Mouse (Mus musculus) kidney, embryonic 15.5 days (tissue): ENCODE measurements around the gene Sap30l. TPM values are rescaled to one million over a fixed set of nuclear protein-coding genes. Genes with fewer than 3 reads are reported as not detected.
"Not testable (repeated sequence)": the region's sequence is repeated elsewhere in the genome, so short reads cannot be mapped to it uniquely, and the experiment has no call there.

ENCODE experiments used
- ATAC-seq: fragments of 200-750 bp; cut with Nextera tagmentation; replicated peaks from 2 replicates; pipeline ENCODE4 v1.8.0; 2017; ENCODE audit warnings: moderate TSS enrichment; ENCODE audit not compliant: low FRiP score
- H3K27ac ChIP-seq: fragments of 300-500 bp; sonication (generic); 2 replicates; pipeline ENCODE4 v1.5.1; 2015; ENCODE audit warnings: mild to moderate bottlenecking, inconsistent platforms
- H3K27me3 ChIP-seq: fragments of 300-500 bp; sonication (generic); 2 replicates; pipeline ENCODE4 v1.6.1; 2015; ENCODE audit warnings: inconsistent platforms
- H3K36me3 ChIP-seq: fragments of 300-500 bp; sonication (generic); 2 replicates; pipeline ENCODE4 v1.6.1; 2015; ENCODE audit warnings: inconsistent platforms
- H3K4me1 ChIP-seq: fragments of 300-500 bp; sonication (generic); 2 replicates; pipeline ENCODE4 v1.6.1; 2015; ENCODE audit warnings: inconsistent platforms
- H3K4me2 ChIP-seq: fragments of 300-500 bp; sonication (generic); 2 replicates; pipeline ENCODE4 v1.6.1; 2015; ENCODE audit warnings: moderate library complexity, mild to moderate bottlenecking, inconsistent platforms
- H3K4me3 ChIP-seq: fragments of 300-500 bp; sonication (generic); replicated peaks from 2 replicates; pipeline ENCODE4 v1.5.1; 2015; ENCODE audit warnings: mild to moderate bottlenecking, inconsistent platforms
- H3K9ac ChIP-seq: fragments of 300-500 bp; sonication (generic); 2 replicates; pipeline ENCODE4 v1.6.1; 2015; ENCODE audit warnings: mild to moderate bottlenecking, inconsistent platforms
- H3K9me3 ChIP-seq: fragments of 300-500 bp; sonication (generic); replicated peaks from 2 replicates; pipeline ENCODE4 v1.6.1; 2016; ENCODE audit warnings: inconsistent platforms
- WGBS: fragments of 180-500 bp; shearing (Covaris S2); methylation state at CpG from one replicate; pipeline ENCODE4 v1.1.7; 2015; ENCODE audit warnings: mixed read lengths; 5-methylcytosine and 5-hydroxymethylcytosine counted together
- polyA plus RNA-seq: library from polyadenylated mRNA; unstranded; fragments of >200 nt; fragmentation: Nextera tagmentation; extraction: Ambion mirVana; gene quantifications from 2 replicates; pipeline ENCODE4 v1.2.1, GENCODE M21; 2015

The Sap30l gene
- polyA plus RNA-seq, 1 experiment from 2014 or later: 10.1 TPM

DNA sequence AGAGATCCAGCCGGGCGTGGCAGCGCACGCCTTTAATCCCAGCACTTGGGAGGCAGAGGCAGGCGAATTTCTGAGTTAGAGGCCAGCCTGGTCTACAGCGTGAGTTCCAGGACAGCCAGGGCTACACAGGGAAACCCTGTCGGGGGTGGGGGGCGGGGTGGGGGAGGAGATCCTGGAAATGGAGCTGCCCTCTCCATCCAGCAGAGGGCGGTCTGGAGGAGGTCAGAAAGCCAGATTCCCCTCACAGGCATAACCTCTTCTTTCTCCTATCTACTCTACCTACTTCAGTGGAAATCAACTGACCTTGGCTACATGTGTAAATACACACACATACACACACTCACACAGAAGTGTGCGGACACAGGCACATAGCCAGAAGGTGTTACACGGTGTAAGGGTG is 23.8 kb downstream of the Sap30l start:
- not testable (repeated sequence) for H3K9ac ChIP-seq, H3K4me2 ChIP-seq, H3K4me3 ChIP-seq, H3K36me3 ChIP-seq, H3K27ac ChIP-seq, ATAC-seq, H3K9me3 ChIP-seq
- Histone ChIP-seq H3K4me1 (peaks cover 19% of the 10 kb centered on the region), H3K27me3 (peaks cover 70% of the 10 kb centered on the region)
- WGBS: 62% methylated on average over 11 of the region's 11 CpGs

DNA sequence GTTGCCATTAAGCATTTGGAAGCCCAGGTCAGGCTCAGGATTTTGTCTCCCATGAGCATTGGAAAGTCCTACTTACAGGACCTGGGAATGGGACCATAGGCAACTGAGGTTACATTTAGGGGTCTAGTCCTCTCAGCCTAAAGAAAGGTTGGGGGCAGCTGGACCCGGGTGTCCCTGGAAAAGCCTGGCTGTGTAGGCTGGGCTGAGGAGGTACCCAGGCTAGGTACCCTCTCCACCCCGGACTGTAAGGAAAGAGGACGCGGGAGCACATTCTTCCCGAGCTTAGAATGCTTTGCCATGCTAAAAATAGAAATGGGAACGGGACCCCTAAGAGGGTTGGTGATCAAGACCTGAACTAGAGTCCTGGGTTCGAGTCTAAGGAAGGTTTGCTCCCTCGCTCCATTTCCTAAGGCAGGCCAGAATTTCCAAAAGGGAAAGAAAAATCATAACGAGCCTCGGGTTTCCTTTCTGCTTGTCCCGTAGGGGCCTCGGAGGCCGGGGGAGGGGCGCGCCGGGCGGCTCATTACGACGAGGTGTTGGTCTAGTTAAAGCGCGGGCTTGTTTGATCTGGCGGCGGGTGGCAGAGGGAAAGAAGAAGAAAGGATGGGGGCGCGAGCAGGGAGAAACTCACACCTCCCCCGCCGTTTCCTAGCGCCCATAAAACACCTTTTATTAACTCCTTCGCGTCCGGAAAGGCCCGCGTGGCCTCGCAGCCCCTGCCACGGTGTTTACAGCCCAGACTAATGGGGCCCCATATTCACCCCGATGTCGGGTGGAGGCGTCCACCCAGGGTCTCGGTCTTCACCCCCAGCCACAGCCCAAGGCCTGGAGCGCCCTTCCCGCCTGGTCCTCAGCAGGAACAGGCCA is 25.8 kb downstream of the Sap30l start:
- peak overlapping the region; percentile 37 for H3K4me3 ChIP-seq
- H3K4me2 ChIP-seq: peak overlapping the region; percentile 65
- peaks cover 89% of the 10 kb centered on the region for H3K27me3 ChIP-seq
- ATAC-seq: no peak
- WGBS: under 1% methylated on average over 41 of the region's 41 CpGs
- H3K36me3 ChIP-seq: no peaks in the 10 kb centered on the region
- H3K9ac ChIP-seq: 0 out of 2 replicates have a peak overlapping the region, but pooled peaks have one; percentile 17
- H3K27ac ChIP-seq: no peak overlapping the region
- no peaks in the 10 kb centered on the region for H3K9me3 ChIP-seq
- H3K4me1 ChIP-seq: peaks cover 28% of the 10 kb centered on the region

DNA sequence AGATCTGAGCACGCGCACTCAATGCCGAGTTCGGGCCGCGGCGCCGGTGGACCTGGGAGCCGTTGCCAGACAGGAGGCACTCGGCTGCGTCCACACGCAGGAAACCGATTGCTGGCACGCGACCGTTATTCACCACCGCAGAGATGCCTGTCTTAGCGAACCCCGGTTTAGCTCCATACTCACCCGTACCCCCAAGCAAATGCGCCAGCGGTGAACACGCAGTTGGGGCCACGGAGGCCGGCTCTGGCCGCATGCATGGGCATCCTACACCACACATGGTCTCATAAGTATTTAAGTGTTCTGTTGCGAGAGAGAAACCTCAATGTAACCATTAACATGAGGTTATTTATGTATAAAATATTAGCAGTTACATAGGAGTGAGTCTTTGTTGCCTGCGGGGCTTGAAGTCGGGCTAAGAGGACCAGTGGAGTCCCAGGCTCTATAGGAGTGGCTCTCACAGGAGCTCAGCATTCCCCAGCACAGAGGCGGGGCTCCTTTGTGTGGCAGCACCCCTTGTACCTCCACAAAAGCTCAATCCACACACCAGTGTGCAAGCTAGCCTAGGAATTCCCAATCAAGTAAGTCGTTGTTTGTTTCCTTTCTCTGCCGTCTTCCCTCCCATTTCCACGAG is 26.6 kb downstream of the Sap30l start:
- Histone ChIP-seq H3K9me3 (no peaks in the 10 kb centered on the region), H3K27ac (no peak overlapping the region), H3K36me3 (no peaks in the 10 kb centered on the region), H3K4me3 (peak overlapping the region; percentile 37), H3K9ac (0 out of 2 replicates have a peak overlapping the region, but pooled peaks have one; percentile 17), H3K4me2 (peak overlapping the region; percentile 65), H3K27me3 (peaks cover 95% of the 10 kb centered on the region), H3K4me1 (peaks cover 33% of the 10 kb centered on the region)
- WGBS: 1% methylated on average over 33 of the region's 33 CpGs
- no peak for ATAC-seq

DNA sequence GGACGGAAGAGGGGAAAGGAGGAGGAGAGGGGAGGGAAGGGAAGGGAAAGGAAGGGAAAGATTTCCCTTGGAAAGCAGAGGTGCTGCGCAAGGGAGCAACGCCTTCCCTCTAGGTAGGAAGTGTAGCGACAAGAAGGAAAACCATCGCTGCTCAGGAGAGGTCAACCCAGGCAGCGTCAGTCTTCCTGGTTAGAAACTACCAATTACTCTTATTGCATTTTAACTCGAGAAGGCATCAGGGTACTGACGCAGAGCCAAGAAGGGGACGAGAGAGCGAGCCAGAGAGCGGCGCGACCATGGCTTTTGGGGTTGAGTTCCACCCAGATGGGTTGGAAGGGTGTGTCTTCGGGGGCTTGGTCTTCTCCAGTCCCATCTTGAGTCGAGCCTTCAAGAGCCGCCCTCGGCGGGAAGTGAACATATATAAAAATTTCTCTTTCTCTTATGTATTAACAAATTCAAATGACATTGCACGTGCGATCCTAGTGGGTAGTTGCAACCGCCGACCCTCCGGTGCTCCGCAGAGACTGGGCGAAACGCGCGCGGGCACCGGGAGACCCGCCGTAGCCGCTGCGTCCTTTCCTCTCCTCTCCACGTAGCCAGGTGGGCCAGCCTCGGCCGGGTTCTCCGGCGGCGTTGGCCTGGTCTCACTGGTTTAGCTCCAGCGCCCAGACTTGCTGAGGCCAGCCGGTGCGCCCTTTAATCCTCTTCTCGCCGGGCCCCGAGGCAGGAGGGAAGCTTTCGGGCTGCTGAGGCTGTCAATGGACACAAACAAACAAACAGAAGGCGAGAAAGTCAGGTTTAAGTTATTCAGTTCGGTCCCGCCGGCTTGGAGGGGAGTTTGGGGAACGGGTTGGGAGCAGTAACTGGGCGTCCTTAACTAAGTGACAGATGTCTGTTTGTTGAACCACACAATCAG is 27.8 kb downstream of the Sap30l start:
- peak overlapping the region; percentile 25; the same call in 1 of the 2 replicates for H3K4me2 ChIP-seq
- peaks cover 41% of the 10 kb centered on the region for H3K4me1 ChIP-seq

DNA sequence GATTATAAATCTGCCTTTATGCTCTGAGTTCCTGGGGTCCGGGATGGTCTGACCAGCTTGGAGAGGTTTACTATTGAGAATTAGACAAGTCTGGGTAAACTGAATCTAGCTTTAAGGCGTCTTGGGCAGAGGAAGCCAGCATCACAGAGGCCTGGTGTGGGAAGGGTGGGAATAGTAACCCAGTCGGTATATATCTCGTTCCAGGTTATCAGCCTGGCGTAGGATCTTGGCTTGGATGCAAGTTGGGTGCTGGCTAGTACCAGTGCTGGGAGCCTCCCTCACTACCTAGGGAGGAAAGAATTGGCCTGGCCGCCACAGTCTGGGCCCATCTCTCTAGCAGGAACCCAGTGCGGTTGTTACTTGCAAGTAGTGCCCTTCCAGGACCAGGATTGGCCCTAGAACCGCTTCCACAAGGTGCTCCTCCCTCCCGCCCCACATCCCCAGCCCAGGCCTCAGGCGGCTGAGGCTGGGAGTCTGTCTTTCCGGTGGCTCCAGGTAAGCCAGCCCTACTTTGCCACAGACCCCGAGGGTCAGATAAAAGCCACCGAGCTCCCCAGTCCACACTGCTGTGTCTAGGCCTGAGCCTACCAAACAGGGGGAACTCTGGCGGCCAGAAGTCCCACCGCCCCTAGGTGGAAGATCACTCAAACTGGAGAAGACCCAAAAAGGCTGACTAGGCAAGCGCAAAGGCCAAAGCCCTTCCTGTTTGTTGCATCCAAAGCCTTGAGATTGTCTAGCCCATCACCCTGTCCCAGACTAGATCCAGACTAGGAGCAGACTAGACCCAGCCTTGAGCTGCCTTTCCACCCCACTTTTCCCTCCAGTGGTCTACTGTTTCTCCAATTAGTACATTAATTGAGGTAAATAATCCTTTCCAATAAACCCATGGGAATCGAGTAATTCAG is 28.7 kb downstream of the Sap30l start:
- ATAC-seq: no peak
- peaks cover 41% of the 10 kb centered on the region for H3K4me1 ChIP-seq
- no peak overlapping the region for H3K9ac ChIP-seq
- no peak overlapping the region for H3K4me2 ChIP-seq
- no peaks in the 10 kb centered on the region for H3K36me3 ChIP-seq
- no peak overlapping the region for H3K4me3 ChIP-seq
- H3K9me3 ChIP-seq: no peaks in the 10 kb centered on the region
- H3K27me3 ChIP-seq: peaks cover 98% of the 10 kb centered on the region
- WGBS: 32% methylated on average over 17 of the region's 17 CpGs
- no peak overlapping the region for H3K27ac ChIP-seq

More for the DNA sequence above, 27.8 kb downstream of the Sap30l start:
- H3K9me3 ChIP-seq: no peaks in the 10 kb centered on the region
- H3K27ac ChIP-seq: no peak overlapping the region
- H3K9ac ChIP-seq: no peak overlapping the region
- no peak for ATAC-seq
- peak overlapping the region; percentile 17; the same call in 1 of the 2 replicates for H3K4me3 ChIP-seq
- peaks cover 98% of the 10 kb centered on the region for H3K27me3 ChIP-seq
- 3% methylated on average over 53 of the region's 53 CpGs for WGBS
- H3K36me3 ChIP-seq: no peaks in the 10 kb centered on the region

DNA sequence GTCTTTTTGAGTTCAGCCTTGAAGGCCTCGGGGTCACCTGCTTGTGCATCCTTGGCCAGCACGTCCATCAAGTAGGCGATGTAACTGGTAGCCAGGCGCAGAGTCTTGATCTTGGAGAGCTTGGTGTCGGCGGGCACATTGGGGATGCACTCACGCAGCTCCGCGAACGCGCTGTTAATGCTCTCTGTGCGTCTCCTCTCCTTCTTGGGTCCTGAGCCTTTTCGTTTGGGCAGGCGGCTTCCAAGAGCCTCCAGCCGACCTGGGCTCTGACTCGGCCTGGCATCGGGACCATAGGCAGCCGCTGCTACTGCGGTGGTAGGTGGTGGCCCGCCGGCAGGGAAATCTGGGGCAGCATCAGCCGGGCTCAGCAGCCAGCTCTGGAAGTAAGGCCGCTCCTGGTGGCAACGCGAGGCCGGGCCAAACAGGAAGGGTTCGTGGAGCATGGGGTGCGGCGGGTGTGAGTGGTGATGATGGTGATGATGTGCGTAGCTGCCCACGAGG is 29.9 kb downstream of the Sap30l start:
- 4% methylated on average over 31 of the region's 31 CpGs for WGBS
- H3K4me2 ChIP-seq: no peak overlapping the region

DNA sequence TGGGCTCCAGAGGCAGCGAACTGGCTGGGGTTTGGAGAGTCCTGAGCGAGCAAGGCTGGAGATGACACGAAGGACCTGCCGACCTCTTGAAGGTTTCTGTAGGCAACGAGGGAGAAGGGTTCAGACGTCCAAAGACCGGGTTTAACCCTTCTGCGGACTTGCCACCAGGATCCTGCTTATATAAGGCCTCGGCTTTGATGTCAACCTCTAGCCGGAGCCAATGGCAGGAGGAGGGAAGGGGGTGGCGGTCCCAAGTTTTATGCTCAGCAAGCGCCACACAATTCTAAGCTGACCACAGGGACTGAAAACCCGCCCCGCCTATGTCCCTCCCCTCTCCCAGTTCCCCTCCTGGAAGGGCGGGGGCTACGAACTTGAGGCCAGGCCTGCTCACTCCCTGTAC is 30.4 kb downstream of the Sap30l start:
- H3K27ac ChIP-seq: no peak overlapping the region
- ATAC-seq: no peak
- 0 out of 2 replicates have a peak overlapping the region, but pooled peaks have one; percentile 18 for H3K4me3 ChIP-seq
- WGBS: 13% methylated on average over 16 of the region's 16 CpGs
- H3K4me1 ChIP-seq: peaks cover 45% of the 10 kb centered on the region
- H3K9me3 ChIP-seq: no peaks in the 10 kb centered on the region
- no peaks in the 10 kb centered on the region for H3K36me3 ChIP-seq
- H3K4me2 ChIP-seq: no peak overlapping the region
- H3K9ac ChIP-seq: no peak overlapping the region
- H3K27me3 ChIP-seq: peaks cover 99% of the 10 kb centered on the region

More for the DNA sequence above, 29.9 kb downstream of the Sap30l start:
- peaks cover 41% of the 10 kb centered on the region for H3K4me1 ChIP-seq
- 0 out of 2 replicates have a peak overlapping the region, but pooled peaks have one; percentile 18 for H3K4me3 ChIP-seq
- H3K36me3 ChIP-seq: no peaks in the 10 kb centered on the region
- no peak overlapping the region for H3K27ac ChIP-seq
- H3K9ac ChIP-seq: no peak overlapping the region
- peaks cover 99% of the 10 kb centered on the region for H3K27me3 ChIP-seq
- H3K9me3 ChIP-seq: no peaks in the 10 kb centered on the region
- ATAC-seq: no peak; the same call in 1 of the 2 replicates

DNA sequence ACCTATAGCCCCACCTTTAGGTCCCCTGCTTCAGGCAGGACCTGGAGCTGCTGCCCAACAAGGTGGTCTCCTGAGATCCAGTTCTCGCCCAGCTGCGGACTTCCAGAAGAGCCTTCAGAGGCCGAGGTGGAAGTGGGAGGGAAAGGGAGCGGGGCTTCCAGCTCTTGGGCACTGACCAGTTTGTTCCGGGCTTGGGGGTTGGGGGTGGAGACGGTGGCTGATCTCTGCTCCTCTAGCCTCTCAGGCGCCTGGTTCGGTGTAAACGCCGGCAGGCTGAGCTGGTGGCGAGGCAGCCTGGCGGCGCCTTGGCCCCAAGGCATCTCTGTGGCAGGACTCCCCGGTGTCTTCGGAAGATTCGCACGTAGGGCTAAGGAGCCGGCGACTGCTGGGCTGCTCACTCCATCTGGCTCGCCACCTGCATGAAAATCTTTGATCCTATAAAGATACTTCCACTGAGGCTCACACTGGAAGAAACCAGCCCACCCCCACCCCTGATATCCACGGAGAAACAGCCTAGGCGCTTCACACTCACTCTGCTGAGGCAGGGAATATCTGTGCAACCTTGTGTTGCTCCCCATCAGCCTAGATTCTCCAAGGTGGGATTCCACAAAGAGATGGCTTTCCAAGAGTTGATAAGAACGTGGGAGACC is 31.2 kb downstream of the Sap30l start, which contains the start of gene Hand1:
Gene Hand1 (minus strand): TSS at position 267 of the 650 bp plus-strand sequence.
- no peak within 1 kb of the TSS for H3K4me2 ChIP-seq
- no peak within 1 kb of the TSS for H3K9ac ChIP-seq
- ATAC-seq: no peak
- no peak within 1 kb of the TSS for H3K27ac ChIP-seq
- H3K4me3 ChIP-seq: peak within 1 kb of the TSS; percentile 18; the same call in 1 of the 2 replicates
- H3K9me3 ChIP-seq: no peaks in the 10 kb centered on the region
- H3K36me3 ChIP-seq: no peaks in the 10 kb centered on the region
- peaks cover 48% of the 10 kb centered on the region for H3K4me1 ChIP-seq
- peaks cover 99% of the 10 kb centered on the region for H3K27me3 ChIP-seq
- 5% methylated on average over 23 of the region's 23 CpGs for WGBS

DNA sequence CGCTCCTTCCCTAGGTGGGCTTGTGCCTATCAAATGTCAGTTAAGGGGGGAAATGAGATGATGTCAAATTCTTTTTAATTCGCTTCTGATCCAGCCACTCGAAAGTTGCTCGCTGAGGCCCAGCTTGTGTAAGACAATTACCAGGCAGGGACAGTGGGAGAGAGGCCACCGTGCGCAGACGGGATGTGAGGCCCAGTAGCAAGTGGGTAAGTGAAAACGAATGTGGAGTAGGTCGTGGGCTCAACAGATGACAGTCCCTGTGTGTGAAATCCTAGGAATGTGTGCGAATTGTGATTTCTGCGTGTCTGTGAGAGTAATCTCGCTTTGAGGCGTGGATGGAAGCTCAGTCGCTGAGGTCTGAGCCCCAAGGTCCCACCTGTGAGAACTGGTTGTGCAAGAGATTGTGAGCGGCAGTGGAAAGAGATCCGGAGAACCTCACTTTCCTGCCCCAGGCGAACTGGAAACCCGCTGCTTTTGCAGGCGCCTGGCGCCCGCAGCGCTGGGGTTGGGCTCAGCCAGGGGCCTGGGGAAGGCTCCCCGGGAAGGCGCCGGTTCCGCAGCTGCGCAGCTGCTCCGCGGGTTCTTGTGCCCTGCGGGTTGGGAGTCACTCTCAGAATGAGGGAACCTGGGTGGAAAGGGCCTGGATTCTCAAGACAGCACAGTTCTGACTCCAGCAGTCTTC is 32.0 kb downstream of the Sap30l start:
- WGBS: 4% methylated on average over 30 of the region's 30 CpGs
- no peak for ATAC-seq

DNA sequence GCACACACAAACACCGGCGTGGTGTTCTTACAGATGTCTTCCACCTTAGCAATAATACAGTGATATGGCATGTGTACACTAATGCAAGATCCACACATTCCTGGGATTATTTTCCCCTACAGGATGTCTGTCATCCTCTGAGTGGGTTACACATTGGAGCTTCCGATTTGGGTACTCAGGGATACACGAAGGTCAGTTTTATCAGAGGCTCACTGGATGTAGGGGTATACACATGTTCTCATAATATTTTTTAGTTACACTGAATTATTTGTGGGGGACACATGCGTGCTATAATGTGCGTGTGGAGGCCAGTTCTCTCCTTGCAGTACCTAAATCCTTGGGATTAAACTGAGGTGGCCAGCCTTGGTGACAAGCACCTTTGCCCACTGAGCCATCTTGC is 32.6 kb downstream of the Sap30l start:
- Histone ChIP-seq H3K36me3 (no peaks in the 10 kb centered on the region), H3K27ac (no peak overlapping the region), H3K9me3 (no peaks in the 10 kb centered on the region), H3K4me3 (no peak overlapping the region), H3K4me2 (no peak overlapping the region), H3K9ac (no peak overlapping the region), H3K27me3 (peaks cover 99% of the 10 kb centered on the region), H3K4me1 (peaks cover 41% of the 10 kb centered on the region)
- 11% methylated on average over 6 of the region's 6 CpGs for WGBS
- no peak for ATAC-seq

More for the DNA sequence above, 32.0 kb downstream of the Sap30l start:
- no peak overlapping the region for H3K27ac ChIP-seq
- H3K36me3 ChIP-seq: no peaks in the 10 kb centered on the region
- peaks cover 99% of the 10 kb centered on the region for H3K27me3 ChIP-seq
- peaks cover 43% of the 10 kb centered on the region for H3K4me1 ChIP-seq
- H3K9ac ChIP-seq: no peak overlapping the region
- H3K9me3 ChIP-seq: no peaks in the 10 kb centered on the region
- H3K4me3 ChIP-seq: no peak overlapping the region; the same call in 1 of the 2 replicates
- H3K4me2 ChIP-seq: no peak overlapping the region
